Mouse (Mus musculus) limb, embryonic 12.5 days (tissue): ENCODE measurements around the gene Evi5. TPM values are rescaled to one million over a fixed set of nuclear protein-coding genes. Genes with fewer than 3 reads are reported as not detected.

Source experiments
- ATAC-seq: fragments of 200-750 bp; cut with Nextera tagmentation; 2 replicates; pipeline ENCODE4 v1.8.0; 2017; ENCODE audit warnings: low read depth, moderate TSS enrichment; ENCODE audit not compliant: insufficient number of reproducible peaks, insufficient read depth, low FRiP score, low TSS enrichment
- H3K27ac ChIP-seq: fragments of 300-500 bp; sonication (generic); 2 replicates; pipeline ENCODE4 v1.5.1; 2016; ENCODE audit warnings: mild to moderate bottlenecking, moderate library complexity
- H3K27me3 ChIP-seq: fragments of 300-500 bp; sonication (generic); 2 replicates; pipeline ENCODE4 v1.6.1; 2016; ENCODE audit warnings: mild to moderate bottlenecking, moderate library complexity
- H3K36me3 ChIP-seq: fragments of 300-500 bp; sonication (generic); 2 replicates; pipeline ENCODE4 v1.6.1; 2016; ENCODE audit warnings: mild to moderate bottlenecking, moderate library complexity
- H3K4me1 ChIP-seq: fragments of 300-500 bp; sonication (generic); replicated peaks from 2 replicates; pipeline ENCODE4 v1.6.1; 2016
- H3K4me2 ChIP-seq: fragments of 300-500 bp; sonication (generic); 2 replicates; pipeline ENCODE4 v1.6.1; 2016; ENCODE audit warnings: mild to moderate bottlenecking, moderate library complexity
- H3K4me3 ChIP-seq: fragments of 300-500 bp; sonication (generic); replicated peaks from 2 replicates; pipeline ENCODE4 v1.5.1; 2016; ENCODE audit warnings: mild to moderate bottlenecking
- H3K9ac ChIP-seq: fragments of 300-500 bp; sonication (generic); replicated peaks from 2 replicates; pipeline ENCODE4 v1.6.1; 2016; ENCODE audit warnings: mild to moderate bottlenecking, moderate library complexity
- H3K9me3 ChIP-seq: fragments of 300-500 bp; sonication (generic); 2 replicates; pipeline ENCODE4 v1.6.1; 2016; ENCODE audit warnings: mild to moderate bottlenecking, moderate library complexity
- WGBS: fragments of 180-500 bp; shearing (Covaris S2); methylation state at CpG from one replicate; pipeline ENCODE4 v1.1.7; 2016; 5-methylcytosine and 5-hydroxymethylcytosine counted together
- polyA plus RNA-seq: library from polyadenylated mRNA; unstranded; fragments of >200 nt; fragmentation: Nextera tagmentation; extraction: Ambion mirVana; gene quantifications from 2 replicates; pipeline ENCODE4 v1.2.1, GENCODE M21; 2016

Evi5 gene
- polyA plus RNA-seq, 1 experiment from 2014 or later = 88.4 TPM

DNA sequence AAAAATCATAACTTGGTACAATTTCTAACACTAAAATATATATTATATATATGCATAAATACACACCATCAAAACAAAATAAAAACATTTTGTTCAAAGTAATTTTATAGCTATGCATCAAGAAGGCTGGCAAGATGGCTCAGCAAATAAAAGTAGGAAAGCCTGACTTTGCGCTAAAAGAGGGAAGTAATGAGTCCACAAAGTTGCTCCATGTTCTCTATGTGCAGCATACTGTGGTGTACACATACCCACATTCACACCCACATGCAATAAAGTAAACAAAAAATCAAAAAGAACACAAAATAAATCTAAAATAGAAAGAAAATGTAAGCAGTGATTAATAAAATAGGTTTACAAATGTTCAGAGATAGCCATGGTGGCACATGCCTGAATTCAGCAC lies 99.0 kb downstream of the Evi5 start:
- WGBS = 94% methylated on average over 1 of the region's 1 CpGs
- Histone ChIP-seq H3K4me2 (no peak overlapping the region), H3K36me3 (peaks cover 6% of the 10 kb centered on the region; the same call in 1 of the 2 replicates), H3K9me3 (no peaks in the 10 kb centered on the region), H3K9ac (no peak overlapping the region), H3K27ac (no peak overlapping the region), H3K4me1 (no peaks in the 10 kb centered on the region), H3K27me3 (no peaks in the 10 kb centered on the region), H3K4me3 (no peak overlapping the region)
- ATAC-seq = no peak

DNA sequence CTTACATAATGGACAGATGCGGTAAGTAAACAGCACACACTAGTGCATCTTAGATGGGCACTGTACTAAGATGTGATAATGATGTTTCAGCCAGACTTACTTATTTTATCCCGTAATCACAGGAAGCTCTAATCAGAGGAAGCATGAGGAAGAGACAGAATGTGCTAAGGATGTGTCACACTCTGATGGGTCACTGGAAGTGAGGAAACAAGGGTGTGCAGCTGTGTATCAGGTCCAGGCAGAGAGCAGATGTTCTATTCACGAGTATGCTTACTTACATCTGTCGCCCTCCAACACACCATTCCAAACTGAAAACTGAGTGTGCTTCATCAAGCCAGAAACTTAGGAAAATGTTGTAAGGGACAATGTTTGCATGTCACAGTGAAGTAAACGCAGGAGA lies 102.9 kb downstream of the Evi5 start:
- Histone ChIP-seq H3K9me3 (peaks cover 7% of the 10 kb centered on the region), H3K4me1 (no peaks in the 10 kb centered on the region), H3K36me3 (peaks cover 13% of the 10 kb centered on the region), H3K4me2 (no peak overlapping the region), H3K9ac (no peak overlapping the region), H3K27ac (no peak overlapping the region), H3K27me3 (no peaks in the 10 kb centered on the region), H3K4me3 (no peak overlapping the region)
- ATAC-seq = no peak
- WGBS = 87% methylated on average over 5 of the region's 5 CpGs

DNA sequence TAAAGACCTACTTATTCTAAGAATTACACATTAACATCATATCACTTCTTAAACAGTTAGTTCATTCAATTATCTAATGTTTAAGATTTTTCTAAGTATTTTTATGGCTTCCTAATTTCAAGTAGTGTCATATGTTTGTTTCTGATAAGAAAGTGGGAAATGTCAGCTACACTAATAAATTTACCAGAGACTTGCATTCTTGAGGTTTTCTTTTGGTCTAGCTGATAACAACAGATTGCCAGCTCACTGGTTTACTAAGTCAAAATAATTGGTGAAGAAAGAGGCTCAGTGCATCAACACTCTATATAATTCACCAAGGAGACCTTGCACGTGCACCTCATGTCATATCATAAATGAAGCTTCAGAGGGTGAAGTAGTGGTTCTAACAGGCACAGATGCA lies 106.7 kb downstream of the Evi5 start:
- H3K4me1 ChIP-seq = no peaks in the 10 kb centered on the region
- no peaks in the 10 kb centered on the region for H3K27me3 ChIP-seq
- no peak overlapping the region for H3K9ac ChIP-seq
- no peak for ATAC-seq
- no peak overlapping the region for H3K4me2 ChIP-seq
- peaks cover 20% of the 10 kb centered on the region for H3K36me3 ChIP-seq
- WGBS = 97% methylated on average over 1 of the region's 1 CpGs
- H3K4me3 ChIP-seq = no peak overlapping the region
- peaks cover 7% of the 10 kb centered on the region for H3K9me3 ChIP-seq
- no peak overlapping the region for H3K27ac ChIP-seq

DNA sequence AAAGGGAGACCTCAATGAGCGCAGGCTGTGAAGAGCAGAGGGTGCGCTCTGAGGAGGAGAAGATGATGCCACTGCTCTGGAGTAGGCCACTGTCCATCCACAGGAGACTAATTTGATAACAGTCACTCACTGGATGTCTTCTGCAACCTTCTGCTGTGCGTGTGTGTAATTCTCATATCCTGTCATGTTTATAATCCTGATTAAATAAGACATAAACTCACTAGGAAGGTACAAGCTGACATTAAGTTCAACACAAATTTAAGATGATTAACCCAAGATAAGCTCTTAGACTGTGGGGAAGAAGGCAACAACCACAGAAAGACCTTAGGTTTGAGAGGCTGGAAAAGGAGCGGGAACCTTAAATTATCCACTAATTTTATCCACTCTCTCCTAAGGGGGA lies 109.0 kb downstream of the Evi5 start:
- H3K4me1 ChIP-seq = no peaks in the 10 kb centered on the region
- H3K9ac ChIP-seq = no peak overlapping the region
- ATAC-seq = no peak
- 97% methylated on average over 4 of the region's 4 CpGs for WGBS
- H3K27ac ChIP-seq = no peak overlapping the region
- peaks cover 20% of the 10 kb centered on the region for H3K36me3 ChIP-seq
- H3K27me3 ChIP-seq = no peaks in the 10 kb centered on the region
- H3K4me2 ChIP-seq = no peak overlapping the region
- peaks cover 7% of the 10 kb centered on the region for H3K9me3 ChIP-seq
- no peak overlapping the region for H3K4me3 ChIP-seq

DNA sequence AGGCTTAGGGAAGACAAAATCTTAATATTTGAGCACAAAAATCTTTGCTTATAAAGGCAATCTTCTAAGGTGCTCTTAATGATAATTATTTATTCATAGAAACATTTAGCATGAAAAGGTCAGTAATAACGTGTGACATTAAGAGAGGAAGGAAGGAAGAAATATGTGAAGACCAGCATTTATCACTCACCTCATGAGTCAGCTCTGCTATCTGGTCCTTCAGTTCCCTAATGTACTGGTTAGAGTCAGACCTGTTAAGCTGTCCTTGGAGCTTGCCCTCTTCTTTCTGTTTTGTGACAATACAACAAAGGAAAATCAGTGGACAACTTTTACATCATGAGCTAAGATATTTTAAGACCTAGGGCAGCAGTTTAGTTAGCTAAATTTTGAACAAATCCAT lies 110.4 kb downstream of the Evi5 start:
- Histone ChIP-seq H3K9me3 (peaks cover 7% of the 10 kb centered on the region), H3K36me3 (peaks cover 23% of the 10 kb centered on the region), H3K4me1 (no peaks in the 10 kb centered on the region), H3K9ac (no peak overlapping the region), H3K27ac (no peak overlapping the region), H3K4me3 (no peak overlapping the region), H3K4me2 (no peak overlapping the region), H3K27me3 (no peaks in the 10 kb centered on the region)
- no peak for ATAC-seq
- WGBS = 77% methylated on average over 1 of the region's 1 CpGs

DNA sequence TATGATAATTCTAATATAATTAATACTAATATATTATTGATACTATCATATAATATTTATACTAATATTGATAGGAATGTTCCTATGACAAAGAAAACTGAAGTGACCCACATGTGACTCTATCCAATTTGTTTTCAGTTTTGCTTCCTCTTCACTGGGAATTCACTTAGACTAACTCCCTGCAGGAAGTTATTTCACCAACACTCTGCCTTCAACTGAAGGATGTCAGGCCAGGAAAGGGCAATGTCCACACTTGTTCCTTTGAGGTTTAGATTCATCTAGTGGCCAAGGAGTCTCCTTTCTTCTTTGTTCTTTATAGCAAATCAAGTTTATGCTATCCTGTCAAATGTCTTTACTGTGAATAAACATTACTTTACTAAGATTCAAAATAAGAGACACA lies 111.2 kb downstream of the Evi5 start:
- no peak overlapping the region for H3K27ac ChIP-seq
- H3K4me3 ChIP-seq = no peak overlapping the region
- H3K9me3 ChIP-seq = peaks cover 7% of the 10 kb centered on the region
- no peaks in the 10 kb centered on the region for H3K27me3 ChIP-seq
- ATAC-seq = no peak
- H3K9ac ChIP-seq = no peak overlapping the region
- H3K4me2 ChIP-seq = no peak overlapping the region
- H3K36me3 ChIP-seq = peaks cover 27% of the 10 kb centered on the region
- H3K4me1 ChIP-seq = no peaks in the 10 kb centered on the region

DNA sequence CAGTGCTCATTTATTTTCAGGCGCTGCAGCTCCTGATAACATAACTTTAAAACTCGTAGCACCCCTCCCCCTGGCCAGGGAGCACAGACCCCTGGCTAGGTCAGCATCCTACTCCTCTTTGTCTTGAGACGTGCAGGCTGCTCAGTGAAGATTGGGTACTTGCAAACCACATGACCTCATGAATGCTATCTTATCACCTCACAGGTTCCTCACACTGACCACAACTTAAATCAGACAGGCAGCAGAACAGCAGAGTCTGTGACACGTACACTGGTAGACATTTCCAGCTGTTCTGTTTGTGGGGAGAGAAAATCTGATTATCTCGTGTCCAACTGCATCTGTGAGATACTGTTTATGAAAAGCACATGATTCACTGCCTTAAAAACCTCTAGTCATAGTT lies 115.8 kb downstream of the Evi5 start:
- Histone ChIP-seq H3K36me3 (peaks cover 15% of the 10 kb centered on the region), H3K27me3 (no peaks in the 10 kb centered on the region), H3K4me1 (no peaks in the 10 kb centered on the region), H3K9me3 (no peaks in the 10 kb centered on the region), H3K27ac (no peak overlapping the region), H3K9ac (no peak overlapping the region), H3K4me3 (no peak overlapping the region), H3K4me2 (no peak overlapping the region)
- ATAC-seq = no peak
- 65% methylated on average over 5 of the region's 5 CpGs for WGBS

DNA sequence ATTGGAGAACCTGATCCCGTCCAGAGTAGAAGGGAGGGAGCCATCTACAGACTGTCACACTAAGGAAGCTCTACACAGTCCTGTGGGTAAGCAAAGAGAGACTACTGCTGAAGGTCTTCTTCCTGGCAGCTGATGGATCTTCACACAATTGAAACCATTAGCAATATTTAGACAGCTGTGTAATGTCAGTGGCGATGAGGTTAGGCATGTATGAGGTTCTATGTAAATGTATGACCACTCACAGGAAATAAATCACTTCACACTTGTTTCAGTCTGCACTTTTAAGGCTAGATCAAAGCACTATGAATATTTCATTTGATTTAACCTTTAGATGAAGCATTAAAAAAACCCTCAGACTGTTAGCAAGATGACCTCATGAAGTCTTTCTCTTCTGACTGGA lies 118.8 kb downstream of the Evi5 start:
- Histone ChIP-seq H3K36me3 (peaks cover 20% of the 10 kb centered on the region), H3K9ac (no peak overlapping the region), H3K4me2 (no peak overlapping the region), H3K9me3 (no peaks in the 10 kb centered on the region), H3K27me3 (no peaks in the 10 kb centered on the region), H3K4me1 (no peaks in the 10 kb centered on the region), H3K27ac (no peak overlapping the region), H3K4me3 (no peak overlapping the region)
- 76% methylated on average over 2 of the region's 2 CpGs for WGBS
- ATAC-seq = no peak

DNA sequence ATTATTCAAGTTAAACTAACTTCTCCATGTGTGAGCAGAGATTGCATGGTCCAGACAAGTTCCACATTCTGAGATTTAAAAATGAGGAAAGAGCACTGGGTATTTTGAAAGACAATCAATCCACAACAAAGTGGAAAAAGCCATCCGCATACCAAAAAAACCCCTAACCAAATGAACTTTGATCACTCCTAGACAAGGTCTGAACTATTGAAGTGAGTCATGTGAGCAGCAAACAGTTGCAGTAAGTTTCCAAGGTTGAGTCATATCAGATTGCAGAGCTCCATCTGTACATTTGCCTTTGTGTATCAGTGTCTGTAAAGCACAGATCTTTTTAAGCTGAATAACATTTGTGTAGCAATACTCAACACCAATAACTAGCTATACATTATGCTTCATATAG lies 120.2 kb downstream of the Evi5 start:
- Histone ChIP-seq H3K4me1 (no peaks in the 10 kb centered on the region), H3K9me3 (no peaks in the 10 kb centered on the region)
- 88% methylated on average over 1 of the region's 1 CpGs for WGBS

DNA sequence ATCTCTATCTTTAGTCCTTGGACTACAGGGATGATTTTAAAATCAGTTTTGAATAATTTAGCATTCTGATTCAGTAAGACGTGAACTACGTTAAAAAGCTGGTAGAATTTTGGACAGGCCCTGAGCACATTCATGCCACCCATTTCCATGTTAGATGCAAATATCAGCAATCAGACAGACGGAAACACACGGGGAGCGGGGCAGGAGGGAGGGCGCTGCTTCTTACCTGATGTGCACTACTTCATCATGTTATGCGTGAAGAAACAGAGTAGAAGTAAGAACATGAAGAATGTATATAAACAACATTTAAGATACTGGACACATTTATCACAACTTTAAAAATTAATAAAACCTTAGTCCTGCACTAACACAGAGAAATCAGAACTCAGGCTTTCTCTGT lies 121.3 kb downstream of the Evi5 start:
- Histone ChIP-seq H3K9me3 (no peaks in the 10 kb centered on the region), H3K4me2 (no peak overlapping the region), H3K27ac (no peak overlapping the region), H3K9ac (no peak overlapping the region), H3K27me3 (no peaks in the 10 kb centered on the region), H3K4me1 (no peaks in the 10 kb centered on the region), H3K4me3 (no peak overlapping the region), H3K36me3 (peaks cover 11% of the 10 kb centered on the region; the same call in 1 of the 2 replicates)
- no peak for ATAC-seq
- 94% methylated on average over 7 of the region's 7 CpGs for WGBS

More for the DNA sequence above, 120.2 kb downstream of the Evi5 start:
- Histone ChIP-seq H3K27me3 (no peaks in the 10 kb centered on the region), H3K4me2 (no peak overlapping the region), H3K9ac (no peak overlapping the region), H3K4me3 (no peak overlapping the region), H3K27ac (no peak overlapping the region), H3K36me3 (peaks cover 17% of the 10 kb centered on the region)
- ATAC-seq = no peak

DNA sequence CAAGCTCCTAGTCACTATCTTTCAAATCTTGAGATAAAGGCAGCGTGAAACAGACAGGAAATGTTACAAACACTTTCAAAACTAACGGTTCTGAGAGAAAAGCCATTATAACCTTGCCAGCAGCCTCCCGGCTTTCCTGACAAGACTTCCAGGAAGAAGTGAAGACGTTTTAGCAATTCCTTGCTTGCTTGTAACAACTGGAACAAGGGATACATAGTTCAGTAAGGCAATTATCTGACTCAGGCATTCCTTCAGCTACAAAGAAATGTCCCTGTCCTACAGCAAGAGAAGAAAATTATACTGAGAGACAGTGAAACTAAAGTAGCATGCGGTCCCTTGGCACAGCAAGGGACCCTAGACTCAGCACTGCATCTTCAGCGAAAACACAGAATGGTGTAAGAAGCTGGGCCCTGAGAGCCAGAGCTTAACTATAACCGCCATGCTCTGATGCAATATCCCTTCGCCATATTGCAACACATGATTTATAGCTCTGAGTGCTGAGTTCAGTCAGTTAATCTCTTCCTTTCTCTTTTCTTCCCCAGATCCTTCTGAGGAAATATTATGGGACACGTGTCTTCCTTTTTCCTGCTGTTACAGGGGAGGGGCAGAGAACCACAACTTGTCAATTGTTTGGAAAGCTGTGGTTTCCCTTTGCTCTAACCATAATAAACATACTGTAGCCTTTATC lies 125.5 kb downstream of the Evi5 start:
- Histone ChIP-seq H3K9me3 (no peaks in the 10 kb centered on the region), H3K4me2 (no peak overlapping the region), H3K36me3 (peaks cover 9% of the 10 kb centered on the region; the same call in 1 of the 2 replicates), H3K4me1 (no peaks in the 10 kb centered on the region), H3K27me3 (no peaks in the 10 kb centered on the region), H3K27ac (no peak overlapping the region), H3K9ac (no peak overlapping the region), H3K4me3 (no peak overlapping the region)
- no peak for ATAC-seq
- WGBS = 70% methylated on average over 9 of the region's 9 CpGs

DNA sequence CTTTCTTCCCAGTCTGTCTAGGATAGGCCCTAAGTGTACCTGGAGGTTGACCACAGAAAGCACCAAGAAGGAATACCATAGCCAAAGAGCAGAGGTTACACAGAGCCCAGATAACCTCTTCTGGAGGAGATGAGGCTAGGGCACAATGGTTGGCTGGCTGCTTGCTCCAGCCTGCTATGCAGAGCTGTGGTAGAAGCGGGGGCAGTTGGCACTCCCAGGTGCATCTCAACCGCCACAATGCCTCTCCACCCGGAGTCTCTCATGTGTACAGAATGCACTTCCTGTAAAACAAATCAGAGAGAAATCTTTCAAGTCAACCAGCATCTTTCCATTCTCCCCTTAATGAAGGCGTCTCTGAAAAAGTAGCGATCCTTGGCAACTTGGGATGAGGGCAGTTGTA lies 135.9 kb downstream of the Evi5 start:
- Histone ChIP-seq H3K36me3 (peaks cover 1% of the 10 kb centered on the region; the same call in 1 of the 2 replicates), H3K27me3 (no peaks in the 10 kb centered on the region), H3K4me1 (no peaks in the 10 kb centered on the region), H3K4me2 (no peak overlapping the region), H3K27ac (no peak overlapping the region), H3K9me3 (no peaks in the 10 kb centered on the region), H3K9ac (no peak overlapping the region), H3K4me3 (no peak overlapping the region)
- WGBS = 93% methylated on average over 5 of the region's 5 CpGs
- ATAC-seq = no peak
